Mouse (Mus musculus): Measurements from ENCODE around the gene Nhej1. TPM values are rescaled to one million over a fixed set of nuclear protein-coding genes. Genes with fewer than 3 reads are reported as not detected.

Nhej1 gene
- total RNA-seq, 4 experiments from 2014 or later, result 1.7 to 2.7 (median 2.1) TPM

- DNase-seq (ENCODE audit: low spot score in 2 of 2), result no peak
Observed at GRCm38 (mm10) chr1:75128641-75129040, 3.6 kb upstream of the Nhej1 start.

DNA sequence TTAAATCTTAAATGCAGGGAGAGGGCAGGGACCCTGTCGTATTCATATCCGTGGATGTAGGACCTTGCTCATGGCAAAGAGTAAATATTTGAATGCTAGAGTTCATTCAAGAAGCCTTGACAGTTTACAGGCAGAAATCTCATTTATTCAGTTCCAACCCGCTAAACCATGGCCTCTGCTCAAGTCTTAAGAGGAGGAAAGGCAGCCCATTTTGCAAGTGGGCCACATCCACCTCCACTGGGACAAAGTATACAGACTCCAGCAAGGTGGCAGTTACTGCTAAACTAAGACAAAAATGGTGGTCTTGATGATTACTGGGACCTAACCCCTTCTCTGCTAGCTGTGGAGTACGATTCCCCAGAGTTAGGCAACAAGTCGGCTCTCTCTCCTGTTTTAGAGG lies 418 bp upstream of the Nhej1 start:
- no peak for DNase-seq (ENCODE audit: low spot score in 2 of 2)

DNA sequence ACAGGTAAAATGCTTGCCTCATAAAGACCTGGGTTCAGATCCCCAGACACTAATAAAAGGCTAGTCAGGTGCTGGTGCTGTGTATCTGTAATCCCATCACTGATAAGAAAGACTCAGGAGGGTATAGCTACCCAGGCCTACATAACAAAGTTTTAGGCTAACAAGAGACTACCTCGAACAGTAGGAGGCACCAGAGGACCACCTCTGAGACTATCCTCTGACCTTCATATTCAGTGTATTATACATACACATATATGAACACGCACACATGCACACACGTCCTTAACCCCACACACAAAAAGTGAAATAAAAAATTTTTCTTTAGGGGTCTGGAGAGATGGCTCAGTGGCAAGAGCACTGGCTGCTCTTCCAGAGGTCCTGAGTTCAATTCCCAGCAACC lies 2.8 kb downstream of the Nhej1 start:
- no peak for DNase-seq (ENCODE audit: low spot score in 2 of 2)

DNA sequence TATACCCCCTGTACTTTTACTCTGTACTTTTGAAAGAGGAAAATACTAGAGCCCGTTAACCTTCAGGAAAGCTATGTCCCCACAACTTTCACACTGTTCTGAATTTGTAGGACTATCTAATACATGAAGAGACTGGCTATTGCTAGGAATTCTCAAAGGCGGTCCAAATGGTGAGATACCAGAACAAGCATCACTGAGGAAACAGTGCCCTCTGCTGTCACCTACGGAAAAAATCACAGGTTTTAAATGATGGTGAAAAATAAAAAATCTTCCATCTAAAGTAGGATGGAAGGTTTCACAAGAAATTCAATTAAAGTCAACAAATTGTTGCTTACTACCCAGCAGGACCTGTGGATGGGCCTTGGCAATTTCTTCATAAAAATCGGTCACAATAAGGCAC lies 72.9 kb downstream of the Nhej1 start:
- DNase-seq (ENCODE audit: low spot score in 2 of 2), result peak in 1 of 2 experiments; percentile 32

- DNase-seq (ENCODE audit: low spot score in 2 of 2), result no peak
Observed at GRCm38 (mm10) chr1:75051428-75051827, 73.6 kb downstream of the Nhej1 start.

DNA sequence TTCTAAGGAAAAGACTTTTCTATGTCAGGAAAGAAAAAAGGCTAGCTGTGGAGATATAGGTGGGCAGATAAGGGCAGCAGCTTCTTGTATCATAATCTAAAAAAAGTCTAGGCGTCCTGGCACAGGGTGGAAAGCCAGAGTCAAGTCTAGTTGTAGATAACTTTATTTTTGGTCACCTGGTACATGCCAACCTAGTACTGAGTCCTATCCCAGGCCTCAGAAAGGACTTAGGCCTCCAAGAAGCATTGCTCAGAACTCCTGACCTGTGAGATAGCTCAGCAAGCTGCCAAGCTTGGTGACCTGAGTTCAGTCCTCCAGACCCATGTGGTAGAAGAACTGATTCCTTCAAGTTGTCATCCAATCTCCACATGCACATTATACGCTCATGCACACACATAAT lies 76.4 kb downstream of the Nhej1 start:
- DNase-seq (ENCODE audit: low spot score in 2 of 2), result no peak

GRCm38 (mm10) chr1:75048041-75048440 lies 77.0 kb downstream of the Nhej1 start:
- DNase-seq (ENCODE audit: low spot score in 2 of 2), result no peak

GRCm38 (mm10) chr1:75040429-75040828 lies 84.6 kb downstream of the Nhej1 start:
- DNase-seq (ENCODE audit: low spot score in 2 of 2), result no peak

DNA sequence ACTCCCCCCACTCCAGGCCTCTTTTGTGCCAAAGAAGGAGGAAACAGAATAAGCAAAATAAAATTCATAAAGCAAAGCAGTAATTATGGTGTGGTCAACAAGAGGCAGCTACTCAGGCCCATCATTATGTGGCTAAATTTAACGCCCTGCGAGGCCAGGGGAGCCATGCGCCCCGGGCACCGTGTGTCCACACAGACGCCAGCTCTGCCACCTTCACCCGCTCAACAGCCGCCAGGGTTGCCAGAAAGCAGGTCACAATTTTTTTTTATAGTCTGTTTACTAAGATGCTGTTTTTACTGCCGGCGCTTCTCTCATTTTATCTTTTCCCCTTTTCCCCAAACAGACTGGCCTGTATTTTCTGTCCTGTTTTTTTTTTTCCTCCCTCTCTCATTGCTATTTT lies 93.0 kb downstream of the Nhej1 start:
- no peak for DNase-seq (ENCODE audit: low spot score in 2 of 2)

- DNase-seq (ENCODE audit: low spot score in 2 of 2), result no peak
Observed at GRCm38 (mm10) chr1:75027061-75027779, 97.8 kb downstream of the Nhej1 start.

DNA sequence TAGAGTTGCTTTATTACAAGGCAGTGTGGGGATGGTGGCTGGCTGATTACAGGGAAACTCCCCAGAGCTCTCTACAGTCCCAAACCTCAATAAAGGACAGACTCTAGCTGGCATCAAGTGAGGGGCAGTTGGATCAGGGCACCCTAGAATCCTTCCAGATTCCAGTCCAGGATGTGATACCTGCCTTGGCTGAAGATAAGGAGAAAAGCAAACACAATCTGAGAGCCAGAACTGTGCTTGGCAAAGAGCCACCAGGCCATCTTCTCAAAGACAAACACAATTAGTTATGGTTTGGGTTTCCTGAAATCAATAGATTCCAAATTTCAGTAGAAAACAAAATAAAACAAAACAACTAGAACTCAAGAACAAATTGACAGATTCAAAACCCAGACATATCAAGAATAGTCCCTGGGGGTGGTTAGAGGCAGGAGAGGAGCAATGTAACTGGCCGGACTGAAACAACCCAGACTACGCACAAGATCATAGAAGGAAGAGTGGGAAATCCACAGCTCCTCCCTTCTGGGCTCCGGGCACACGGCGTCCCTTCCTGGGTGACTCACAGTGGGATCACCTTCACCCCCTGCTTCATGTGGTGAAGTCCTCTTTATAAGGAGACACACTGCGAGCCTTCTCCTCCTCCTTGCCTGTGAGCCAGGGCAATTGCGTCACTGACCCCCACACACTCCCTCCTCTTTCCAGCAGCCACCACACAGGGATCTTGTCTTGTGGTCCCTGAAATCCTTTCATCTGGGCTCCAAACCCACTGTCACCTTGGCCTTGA lies 100.4 kb downstream of the Nhej1 start:
- DNase-seq (ENCODE audit: low spot score in 2 of 2), result no peak

GRCm38 (mm10) chr1:75022216-75022615 lies 102.8 kb downstream of the Nhej1 start:
- no peak for DNase-seq (ENCODE audit: low spot score in 2 of 2)

DNA sequence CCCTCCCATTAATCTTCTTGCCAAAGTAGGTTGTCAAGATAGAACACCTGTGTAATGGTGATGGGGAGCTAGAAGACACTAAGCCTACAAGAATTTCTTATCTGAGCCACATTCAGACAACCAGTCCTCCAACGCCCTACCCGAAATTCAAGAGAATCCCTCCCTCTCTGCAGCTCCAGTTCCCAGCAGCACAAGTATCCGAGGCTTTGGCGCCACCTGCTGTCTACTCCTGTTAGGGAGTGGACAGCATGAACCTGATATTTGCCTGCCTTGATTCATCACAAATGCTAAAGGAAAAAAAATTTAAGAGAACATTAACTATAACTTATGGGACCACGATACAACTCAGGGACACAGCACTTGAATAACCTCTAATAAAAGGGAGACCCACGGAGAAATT lies 108.2 kb downstream of the Nhej1 start:
- peak; percentile 48 to 86 for DNase-seq (ENCODE audit: low spot score in 2 of 2)

- no peak for DNase-seq (ENCODE audit: low spot score in 2 of 2)
Observed at GRCm38 (mm10) chr1:75015551-75016265, 109.3 kb downstream of the Nhej1 start.

DNA sequence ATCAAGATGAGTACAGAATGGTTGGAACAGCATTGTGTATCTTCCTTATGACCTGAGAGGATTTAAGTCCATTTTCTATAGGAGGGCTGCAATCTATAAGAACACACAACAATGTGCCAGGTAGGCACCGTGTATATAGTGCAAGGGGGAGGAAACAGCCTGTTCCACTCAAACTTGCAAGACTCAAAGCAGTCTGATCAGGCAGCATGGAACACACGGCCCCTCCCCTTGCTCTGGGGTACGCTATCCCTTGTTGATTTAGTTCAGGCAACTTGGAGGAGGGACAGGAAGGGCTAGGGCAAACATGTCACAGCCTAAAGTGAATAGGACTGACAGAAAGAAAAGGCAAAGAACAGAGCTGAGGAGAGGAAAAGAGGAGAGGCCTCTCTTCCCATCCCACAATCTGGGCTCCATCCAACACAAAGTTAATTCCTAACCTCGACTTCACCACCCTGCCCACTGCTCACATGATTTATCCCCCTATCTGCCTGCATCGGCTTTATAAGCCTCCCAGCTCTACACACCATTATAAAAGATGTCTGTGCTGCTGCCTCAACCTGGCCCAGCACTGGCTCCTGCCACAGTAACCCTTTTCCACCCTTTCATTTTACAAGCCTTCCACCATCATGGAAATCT lies 110.7 kb downstream of the Nhej1 start:
- no peak for DNase-seq (ENCODE audit: low spot score in 2 of 2)

- DNase-seq (ENCODE audit: low spot score in 2 of 2), result no peak
Observed at GRCm38 (mm10) chr1:75010817-75011216, 114.2 kb downstream of the Nhej1 start.

DNA sequence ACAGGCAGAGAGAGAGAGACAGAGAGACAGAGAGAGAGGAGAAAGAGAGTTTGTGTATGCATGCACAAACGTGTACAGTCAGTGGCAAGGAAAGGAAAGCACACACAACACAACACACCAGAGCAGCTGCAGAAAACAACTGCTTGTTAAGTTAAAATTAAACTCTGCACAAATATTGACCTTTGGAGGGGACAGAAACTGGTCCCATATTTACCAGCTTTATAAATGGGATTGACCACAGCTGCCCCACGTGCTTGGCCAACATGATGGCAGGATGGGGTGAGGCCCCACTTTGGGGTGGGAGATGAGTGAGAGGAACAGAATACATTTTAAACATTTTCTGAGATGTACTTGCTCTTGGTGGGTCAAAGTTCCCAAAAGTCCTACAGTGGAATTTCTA lies 114.8 kb downstream of the Nhej1 start:
- no peak for DNase-seq (ENCODE audit: low spot score in 2 of 2)

GRCm38 (mm10) chr1:75006016-75006415 lies 119.0 kb downstream of the Nhej1 start:
- no peak for DNase-seq (ENCODE audit: low spot score in 2 of 2)

DNA sequence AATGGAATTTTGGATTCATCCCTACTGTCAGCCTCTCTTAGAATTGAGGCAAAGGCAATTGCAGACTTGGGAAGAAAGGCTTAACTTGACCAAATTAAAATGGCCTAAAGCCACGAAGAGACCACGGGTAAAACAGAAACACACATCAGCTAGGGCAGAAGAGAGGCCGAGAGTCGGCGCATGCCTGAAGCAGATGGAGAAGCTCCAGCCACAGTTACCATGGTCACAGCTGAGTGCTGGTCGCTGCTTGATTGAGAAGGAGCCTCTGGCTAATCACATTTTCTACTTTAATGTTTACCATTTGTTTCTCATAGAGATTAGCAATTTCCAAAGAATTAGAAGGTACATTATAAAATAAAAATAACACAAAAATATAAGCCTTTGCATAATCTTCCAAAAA lies 123.8 kb downstream of the Nhej1 start:
- DNase-seq (ENCODE audit: low spot score in 2 of 2), result peak; percentile 8 to 20

GRCm38 (mm10) chr1:75000496-75000895 lies 124.5 kb downstream of the Nhej1 start:
- DNase-seq (ENCODE audit: low spot score in 2 of 2), result peak; percentile 5 to 38

DNA sequence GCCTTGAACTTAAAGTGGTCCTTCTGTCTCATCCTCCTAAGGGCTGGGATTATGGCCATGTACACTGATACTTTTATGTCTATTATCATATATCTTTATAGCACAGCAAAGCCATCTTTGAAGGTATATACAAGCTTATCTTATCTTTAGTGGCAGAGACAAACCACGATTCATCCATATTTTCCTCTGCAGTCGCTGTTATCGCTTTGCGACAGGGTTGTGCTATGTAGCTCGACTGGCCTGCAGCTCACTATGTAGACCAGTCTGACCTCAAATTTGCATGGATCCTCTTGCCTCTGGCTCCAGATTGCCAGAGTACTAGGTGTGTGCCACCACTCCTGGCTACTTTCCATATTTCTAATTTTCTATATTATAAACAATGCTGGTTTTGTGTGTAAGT lies 125.8 kb downstream of the Nhej1 start:
- DNase-seq (ENCODE audit: low spot score in 2 of 2), result no peak

GRCm38 (mm10) chr1:74997231-74997630 lies 127.8 kb downstream of the Nhej1 start:
- DNase-seq (ENCODE audit: low spot score in 2 of 2), result no peak

Data from layer of hippocampus, adult 8-10 months (tissue).